Mouse (Mus musculus) MEL (cell line): Measurements from ENCODE around the gene Cdk5r2. TPM values are rescaled to one million over a fixed set of nuclear protein-coding genes. Genes with fewer than 3 reads are reported as not detected.
A peak's percentile ranks its signal among the peaks of the same experiment; 100 is the strongest.

Experiments
- DNase-seq: peaks from one replicate; pipeline ENCODE4 v3.0.0; 2011; ENCODE audit warnings: low read depth, low spot score
- H3K27ac ChIP-seq: 2 replicates; pipeline ENCODE4 v1.5.1; 2012; ENCODE audit warnings: low read depth, mild to moderate bottlenecking, control low read depth, low read length, moderate library complexity; ENCODE audit not compliant: control insufficient read depth
- H3K27me3 ChIP-seq, 2 experiments: fragments of 150-350 bp in 1 of 2; sonication (generic) in 1 of 2; 2 replicates each; pipeline ENCODE4 v1.6.1; 2012; ENCODE audit warnings: low read length in 2 of 2, mild to moderate bottlenecking in 2 of 2, improper control_type of control experiment in 1 of 2, moderate library complexity in 1 of 2; ENCODE audit not compliant: insufficient read depth in 2 of 2, control insufficient read depth in 1 of 2
- H3K36me3 ChIP-seq, 2 experiments: 2 replicates each; pipeline ENCODE4 v1.6.1; 2012 to 2014; ENCODE audit warnings: low read length in 2 of 2, improper control_type of control experiment in 1 of 2, inconsistent platforms in 1 of 2, mild to moderate bottlenecking in 1 of 2; ENCODE audit not compliant: insufficient read depth in 2 of 2, control insufficient read depth in 1 of 2
- H3K4me1 ChIP-seq, 2 experiments: fragments of 150-350 bp in 1 of 2; sonication (generic) in 1 of 2; 2 replicates each; pipeline ENCODE4 v1.6.1; 2012; ENCODE audit warnings: low read length in 2 of 2, improper control_type of control experiment in 1 of 2, mild to moderate bottlenecking in 1 of 2; ENCODE audit not compliant: insufficient read depth in 2 of 2, control insufficient read depth in 1 of 2
- H3K4me3 ChIP-seq, 2 experiments: fragments of 150-350 bp in 1 of 2; sonication (generic) in 1 of 2; 2 replicates each; pipeline ENCODE4 v1.5.1; 2012; ENCODE audit warnings: low read depth in 2 of 2, low read length in 2 of 2, mild to moderate bottlenecking in 2 of 2, moderate library complexity in 2 of 2, control low read depth in 1 of 2, improper control_type of control experiment in 1 of 2; ENCODE audit not compliant: control insufficient read depth in 1 of 2, insufficient read depth in 1 of 2
- H3K79me2 ChIP-seq: 2 replicates; pipeline ENCODE4 v1.6.1; 2012; ENCODE audit warnings: mild to moderate bottlenecking, low read length, moderate library complexity; ENCODE audit not compliant: control insufficient read depth, poor library complexity, insufficient read depth
- H3K9ac ChIP-seq: 2 replicates; pipeline ENCODE4 v1.6.1; 2012; ENCODE audit warnings: low read depth, mild to moderate bottlenecking, control low read depth, low read length, moderate library complexity; ENCODE audit not compliant: control insufficient read depth, poor library complexity, severe bottlenecking
- H3K9me3 ChIP-seq: fragments of 150-350 bp; sonication (generic); replicated peaks from 2 replicates; pipeline ENCODE4 v1.6.1; 2012; ENCODE audit warnings: mild to moderate bottlenecking, low read length, improper control_type of control experiment, moderate library complexity; ENCODE audit not compliant: insufficient read depth
- CHD1 ChIP-seq: IDR thresholded peaks from 2 replicates; pipeline ENCODE4 v1.6.1; 2012; ENCODE audit warnings: low read depth, mild to moderate bottlenecking, inconsistent platforms, low read length, improper control_type of control experiment
- CHD2 ChIP-seq: IDR thresholded peaks from 2 replicates; pipeline ENCODE4 v1.6.1; 2011; ENCODE audit warnings: low read length, improper control_type of control experiment
- CTCF ChIP-seq, 3 experiments: IDR thresholded peaks in 2 of 3; conservative IDR thresholded peaks in 1 of 3; 2 replicates each; pipeline ENCODE4 v1.5.1; 2011 to 2012; ENCODE audit warnings: low read length in 3 of 3, low read depth in 2 of 3, mild to moderate bottlenecking in 2 of 3, improper control_type of control experiment in 1 of 3, inconsistent platforms in 1 of 3, mixed read lengths in 1 of 3, moderate library complexity in 1 of 3; ENCODE audit not compliant: control insufficient read depth in 1 of 3, insufficient read depth in 1 of 3, poor library complexity in 1 of 3, severe bottlenecking in 1 of 3
- E2F4 ChIP-seq: IDR thresholded peaks from 2 replicates; pipeline ENCODE4 v1.6.1; 2011; ENCODE audit warnings: low read depth, low read length, improper control_type of control experiment, borderline replicate concordance
- ETS1 ChIP-seq: IDR thresholded peaks from 2 replicates; pipeline ENCODE4 v1.6.1; 2012; ENCODE audit warnings: low read depth, mild to moderate bottlenecking, inconsistent platforms, low read length, improper control_type of control experiment, moderate library complexity
- GATA1 ChIP-seq: IDR thresholded peaks from 2 replicates; pipeline ENCODE4 v1.6.1; 2011; ENCODE audit warnings: low read depth, low read length, improper control_type of control experiment
- HCFC1 ChIP-seq: IDR thresholded peaks from 2 replicates; pipeline ENCODE4 v1.6.1; 2012; ENCODE audit warnings: low read depth, mild to moderate bottlenecking, inconsistent platforms, low read length, improper control_type of control experiment, moderate library complexity
- JUND ChIP-seq: IDR thresholded peaks from 2 replicates; pipeline ENCODE4 v1.6.1; 2011; ENCODE audit warnings: low read depth, mild to moderate bottlenecking, improper control_type of control experiment, low read length
- MAX ChIP-seq: IDR thresholded peaks from 2 replicates; pipeline ENCODE4 v1.6.1; 2011; ENCODE audit warnings: low read length, improper control_type of control experiment
- MYC ChIP-seq: IDR thresholded peaks from 2 replicates; pipeline ENCODE4 v1.6.1; 2011; ENCODE audit warnings: low read depth, mild to moderate bottlenecking, low read length, improper control_type of control experiment, moderate library complexity
- NELFE ChIP-seq: IDR thresholded peaks from 2 replicates; pipeline ENCODE4 v1.6.1; 2011; ENCODE audit warnings: low read depth, low read length, improper control_type of control experiment
- POLR2AphosphoS2 ChIP-seq: IDR thresholded peaks from 2 replicates; pipeline ENCODE4 v1.6.1; 2011; ENCODE audit warnings: low read length, improper control_type of control experiment
- POLR2AphosphoS5 ChIP-seq: IDR thresholded peaks from 2 replicates; pipeline ENCODE4 v1.6.1; 2012; ENCODE audit warnings: low read depth, borderline replicate concordance, mild to moderate bottlenecking, inconsistent platforms, low read length, moderate library complexity, mixed read lengths
- RAD21 ChIP-seq: IDR thresholded peaks from 2 replicates; pipeline ENCODE4 v1.6.1; 2011; ENCODE audit warnings: mild to moderate bottlenecking, low read depth, low read length, improper control_type of control experiment
- TBP ChIP-seq: IDR thresholded peaks from 2 replicates; pipeline ENCODE4 v1.8.0; 2011; ENCODE audit warnings: low read depth, low read length, improper control_type of control experiment
- TCF12 ChIP-seq: IDR thresholded peaks from 2 replicates; pipeline ENCODE4 v1.6.1; 2014; ENCODE audit warnings: low read depth, mild to moderate bottlenecking, inconsistent platforms, low read length, improper control_type of control experiment, moderate library complexity
- USF2 ChIP-seq, 2 experiments: IDR thresholded peaks; 2 replicates each; pipeline ENCODE4 v1.6.1; 2011 to 2012; ENCODE audit warnings: improper control_type of control experiment in 2 of 2, low read length in 2 of 2, borderline replicate concordance in 1 of 2, inconsistent platforms in 1 of 2, low read depth in 1 of 2, mild to moderate bottlenecking in 1 of 2; ENCODE audit not compliant: insufficient read depth in 1 of 2
- ZC3H11A ChIP-seq: IDR thresholded peaks from 2 replicates; pipeline ENCODE4 v1.6.1; 2012; ENCODE audit warnings: low read depth, mild to moderate bottlenecking, inconsistent platforms, low read length, improper control_type of control experiment
- ZMIZ1 ChIP-seq: IDR thresholded peaks from 2 replicates; pipeline ENCODE4 v1.6.1; 2012; ENCODE audit warnings: low read depth, mild to moderate bottlenecking, inconsistent platforms, low read length, improper control_type of control experiment, moderate library complexity
- ZNF384 ChIP-seq: IDR thresholded peaks from 2 replicates; pipeline ENCODE4 v1.6.1; 2012; ENCODE audit warnings: low read depth, mild to moderate bottlenecking, inconsistent platforms, low read length, improper control_type of control experiment
- polyA plus RNA-seq, 2 experiments: library from polyadenylated mRNA; stranded (reverse) in 1 of 2; unstranded in 1 of 2; fragments of >175 nt in 1 of 2; fragments of >200 nt in 1 of 2; gene quantifications; 2 replicates each; pipeline versions ENCODE4 v1.2.1 to v1.2.4; 2012; ENCODE audit warnings: low replicate concordance in 2 of 2, low read depth in 1 of 2; ENCODE audit not compliant: insufficient read length in 2 of 2, insufficient read depth in 1 of 2, missing spikeins in 1 of 2
- total RNA-seq: library from RNA; depleted of rRNA; stranded (reverse); fragments of 300-350 nt; gene quantifications from 2 replicates; pipeline ENCODE4 v1.2.3, GENCODE M21; 2012

Cdk5r2 gene
- total and polyA plus RNA-seq, 3 experiments: not detected

GRCm38 (mm10) chr1:74884196-74885141, 29.7 kb downstream of the Cdk5r2 start:
- H3K36me3 ChIP-seq: no peaks in the 10 kb centered on the region
- H3K79me2 ChIP-seq: no peaks in the 10 kb centered on the region
- no peak overlapping the region for H3K9ac ChIP-seq
- H3K27me3 ChIP-seq: no peaks in the 10 kb centered on the region
- no peaks in the 10 kb centered on the region for H3K9me3 ChIP-seq
- no peak for DNase-seq
- TF ChIP-seq ZNF384 (no peak), GATA1 (no peak), MAX (no peak)
- no peak overlapping the region for H3K4me3 ChIP-seq
- no peak overlapping the region for H3K27ac ChIP-seq
- H3K4me1 ChIP-seq: no peaks in the 10 kb centered on the region

GRCm38 (mm10) chr1:74885369-74886042, 30.8 kb downstream of the Cdk5r2 start, which contains the start of gene Fev:
TSS of gene Fev (minus strand) at chr1:74885419.
- Histone ChIP-seq H3K4me1 (no peaks in the 10 kb centered on the region), H3K79me2 (no peaks in the 10 kb centered on the region), H3K4me3 (no peak within 1 kb of the TSS), H3K36me3 (no peaks in the 10 kb centered on the region), H3K9ac (no peak within 1 kb of the TSS), H3K27me3 (no peaks in the 10 kb centered on the region), H3K27ac (no peak within 1 kb of the TSS), H3K9me3 (no peaks in the 10 kb centered on the region)
- DNase-seq: no peak
- TF ChIP-seq JUND (no peak), MAX (no peak), E2F4 (no peak), ZMIZ1 (no peak), CHD1 (no peak)

- DNase-seq: peak; percentile 62
- no peaks in the 10 kb centered on the region for H3K27me3 ChIP-seq
These were observed 36.8 kb downstream of the Cdk5r2 start for GRCm38 (mm10) chr1:74891513-74891912.

More at GRCm38 (mm10) chr1:74891513-74891912, 36.8 kb downstream of the Cdk5r2 start:
- H3K9me3 ChIP-seq: no peaks in the 10 kb centered on the region
- no peaks in the 10 kb centered on the region for H3K36me3 ChIP-seq
- no peaks in the 10 kb centered on the region for H3K4me1 ChIP-seq
- no peak overlapping the region for H3K9ac ChIP-seq
- H3K79me2 ChIP-seq: no peaks in the 10 kb centered on the region
- TF ChIP-seq RAD21: no peak
- no peak for TF ChIP-seq CHD2
- no peak for TF ChIP-seq JUND
- no peak for TF ChIP-seq TCF12
- TF ChIP-seq MAX: no peak
- TF ChIP-seq ETS1: no peak
- no peak for TF ChIP-seq CTCF (IDR thresholded peaks at IDR 0.05 in 2 of 3, conservative IDR thresholded peaks at IDR 0.05 in 1 of 3; ENCODE audit: control insufficient read depth in 1 of 3, insufficient read depth in 1 of 3, low read depth in 2 of 3, low read length in 3 of 3, poor library complexity in 1 of 3, severe bottlenecking in 1 of 3)
- TF ChIP-seq HCFC1: no peak
- no peak for TF ChIP-seq USF2 (IDR thresholded peaks at IDR 0.05; ENCODE audit: borderline replicate concordance in 1 of 2, insufficient read depth in 1 of 2, low read depth in 1 of 2, low read length in 2 of 2)
- no peak for TF ChIP-seq MYC
- no peak for TF ChIP-seq POLR2AphosphoS2
- TF ChIP-seq ZC3H11A: no peak
- no peak for TF ChIP-seq NELFE
- TF ChIP-seq POLR2AphosphoS5: no peak
- TF ChIP-seq TBP: no peak
- no peak overlapping the region for H3K27ac ChIP-seq
- no peak overlapping the region for H3K4me3 ChIP-seq
